Mouse (Mus musculus): ENCODE measurements around the gene Psmc6. TPM values are rescaled to one million over a fixed set of nuclear protein-coding genes. Genes with fewer than 3 reads are reported as not detected.

Psmc6 gene
- total and polyA plus RNA-seq, 3 experiments: 125 to 270 (median 208) TPM

- peak overlapping the region; percentile 100 for H3K27ac ChIP-seq (ENCODE audit: control insufficient read depth, low read depth, low read length)
- peaks cover 34% of the 10 kb centered on the region for H3K79me2 ChIP-seq (ENCODE audit: control insufficient read depth, insufficient read depth, low read length, poor library complexity)
- H3K9ac ChIP-seq (ENCODE audit: control insufficient read depth, low read depth, low read length, poor library complexity, severe bottlenecking): peak overlapping the region; percentile 79
- TF ChIP-seq ETS1 (IDR thresholded peaks at IDR 0.05; ENCODE audit: low read depth, low read length): peak; percentile 85
- no peak for TF ChIP-seq MEF2A (IDR thresholded peaks at IDR 0.05; ENCODE audit: extremely low read depth, insufficient replicate concordance, low read depth, low read length, poor library complexity, severe bottlenecking)
- TF ChIP-seq MXI1 (IDR thresholded peaks at IDR 0.05; ENCODE audit: low read depth, low read length): peak; percentile 28; the same call in 1 of the 2 replicates
- TF ChIP-seq USF2 (IDR thresholded peaks at IDR 0.05; ENCODE audit: borderline replicate concordance in 1 of 2, insufficient read depth in 1 of 2, low read depth in 1 of 2, low read length in 2 of 2): no peak
- TF ChIP-seq UBTF (IDR thresholded peaks at IDR 0.05; ENCODE audit: borderline replicate concordance, insufficient read depth, low read depth, low read length): no peak
- TF ChIP-seq JUND (IDR thresholded peaks at IDR 0.05; ENCODE audit: low read depth, low read length): no peak
- no peak for TF ChIP-seq POLR2AphosphoS5 (IDR thresholded peaks at IDR 0.05; ENCODE audit: borderline replicate concordance, low read depth, low read length)
- TF ChIP-seq SIN3A (IDR thresholded peaks at IDR 0.05; ENCODE audit: low read length): 0 out of 2 replicates have a peak, but pooled peaks have one; percentile 32
- TF ChIP-seq MYC (IDR thresholded peaks at IDR 0.05; ENCODE audit: low read depth, low read length): peak; percentile 10; the same call in 1 of the 2 replicates
- H3K36me3 ChIP-seq (ENCODE audit: control insufficient read depth in 1 of 2, insufficient read depth in 2 of 2, low read length in 2 of 2): peaks cover 0 to 53% of the 10 kb centered on the region in 2 experiments; a peak in 3 of 4 replicates
- peaks cover 26 to 28% of the 10 kb centered on the region in 2 experiments for H3K4me1 ChIP-seq (ENCODE audit: control insufficient read depth in 1 of 2, insufficient read depth in 2 of 2, low read length in 2 of 2)
- peak overlapping the region in 1 of 2 experiments; percentile 8; a peak in 1 of 4 replicates for H3K4me3 ChIP-seq (ENCODE audit: control insufficient read depth in 1 of 2, insufficient read depth in 1 of 2, low read depth in 2 of 2, low read length in 2 of 2)
- no peaks in the 10 kb centered on the region for H3K27me3 ChIP-seq (ENCODE audit: control insufficient read depth in 1 of 2, insufficient read depth in 2 of 2, low read length in 2 of 2)
- DNase-seq (ENCODE audit: low read depth, low spot score): peak; percentile 68
- no peaks in the 10 kb centered on the region for H3K9me3 ChIP-seq (replicated peaks; ENCODE audit: insufficient read depth, low read length)
These were observed 9.5 kb upstream of the Psmc6 start for GRCm38 (mm10) chr14:45320111-45320510.

DNA sequence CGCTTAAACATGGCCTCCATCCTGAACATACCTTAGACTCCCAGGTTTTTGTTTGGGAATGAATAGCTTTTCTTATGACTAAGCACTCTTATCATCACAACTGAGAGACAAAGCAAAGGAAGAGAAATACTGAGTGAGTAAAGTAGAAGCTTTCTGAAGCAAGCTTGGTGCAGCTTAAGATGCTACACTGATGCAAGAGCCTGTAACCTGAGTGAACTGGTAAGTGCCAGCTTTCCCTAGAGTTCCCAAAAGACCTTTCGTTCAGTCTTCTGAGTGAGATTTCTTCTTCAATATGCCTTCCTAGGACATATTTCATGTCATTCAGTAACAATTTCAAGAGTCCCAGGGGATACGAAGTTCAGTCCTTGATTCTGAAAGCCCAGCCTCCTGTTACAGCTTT is 8.5 kb upstream of the Psmc6 start:
- Histone ChIP-seq H3K4me1 (ENCODE audit: control insufficient read depth in 1 of 2, insufficient read depth in 2 of 2, low read length in 2 of 2) (peaks cover 29 to 32% of the 10 kb centered on the region in 2 experiments), H3K4me3 (ENCODE audit: control insufficient read depth in 1 of 2, insufficient read depth in 1 of 2, low read depth in 2 of 2, low read length in 2 of 2) (peak overlapping the region in 1 of 2 experiments; percentile 19; a peak in 2 of 4 replicates), H3K79me2 (ENCODE audit: control insufficient read depth, insufficient read depth, low read length, poor library complexity) (peaks cover 24% of the 10 kb centered on the region), H3K9ac (ENCODE audit: control insufficient read depth, low read depth, low read length, poor library complexity, severe bottlenecking) (peak overlapping the region; percentile 79), H3K36me3 (ENCODE audit: control insufficient read depth in 1 of 2, insufficient read depth in 2 of 2, low read length in 2 of 2) (peaks cover 0 to 52% of the 10 kb centered on the region in 2 experiments; a peak in 3 of 4 replicates), H3K27ac (ENCODE audit: control insufficient read depth, low read depth, low read length) (peak overlapping the region; percentile 100), H3K9me3 (replicated peaks; ENCODE audit: insufficient read depth, low read length) (no peaks in the 10 kb centered on the region), H3K27me3 (ENCODE audit: control insufficient read depth in 1 of 2, insufficient read depth in 2 of 2, low read length in 2 of 2) (no peaks in the 10 kb centered on the region)
- DNase-seq (ENCODE audit: low read depth, low spot score): peak; percentile 88
- 0 out of 2 replicates have a peak, but pooled peaks have one; percentile 10 for TF ChIP-seq MYC (IDR thresholded peaks at IDR 0.05; ENCODE audit: low read depth, low read length)
- peak; percentile 40 for TF ChIP-seq RCOR1 (IDR thresholded peaks at IDR 0.05; ENCODE audit: low read depth, low read length)
- no peak for TF ChIP-seq USF1 (IDR thresholded peaks at IDR 0.05; ENCODE audit: low read depth, low read length)
- no peak for TF ChIP-seq MEF2A (IDR thresholded peaks at IDR 0.05; ENCODE audit: extremely low read depth, insufficient replicate concordance, low read depth, low read length, poor library complexity, severe bottlenecking)
- no peak for TF ChIP-seq POLR2AphosphoS5 (IDR thresholded peaks at IDR 0.05; ENCODE audit: borderline replicate concordance, low read depth, low read length)
- TF ChIP-seq MAFK (IDR thresholded peaks at IDR 0.05; ENCODE audit: borderline replicate concordance, low read depth, low read length): peak; percentile 22; the same call in 1 of the 2 replicates
- no peak for TF ChIP-seq NRF1 (IDR thresholded peaks at IDR 0.05; ENCODE audit: insufficient read depth, low read depth, low read length, poor library complexity, severe bottlenecking)
- no peak for TF ChIP-seq ZKSCAN1 (IDR thresholded peaks at IDR 0.05; ENCODE audit: low read depth, low read length)
- TF ChIP-seq CHD1 (IDR thresholded peaks at IDR 0.05; ENCODE audit: low read depth, low read length): peak; percentile 94; the same call in 1 of the 2 replicates
- TF ChIP-seq KAT2A (conservative IDR thresholded peaks at IDR 0.05; ENCODE audit: low read depth, low read length): peak; percentile 56
- no peak for TF ChIP-seq POLR2A (IDR thresholded peaks at IDR 0.05; ENCODE audit: control insufficient read depth in 1 of 2, insufficient read depth in 1 of 2, low read depth in 1 of 2, low read length in 2 of 2, poor library complexity in 1 of 2)
- peak; percentile 76 for TF ChIP-seq ETS1 (IDR thresholded peaks at IDR 0.05; ENCODE audit: low read depth, low read length)
- no peak for TF ChIP-seq USF2 (IDR thresholded peaks at IDR 0.05; ENCODE audit: borderline replicate concordance in 1 of 2, insufficient read depth in 1 of 2, low read depth in 1 of 2, low read length in 2 of 2)
- TF ChIP-seq HCFC1 (IDR thresholded peaks at IDR 0.05; ENCODE audit: low read depth, low read length): no peak
- TF ChIP-seq SMC3 (IDR thresholded peaks at IDR 0.05; ENCODE audit: low read depth, low read length): no peak
- TF ChIP-seq GATA1 (IDR thresholded peaks at IDR 0.05; ENCODE audit: low read depth, low read length): no peak
- 0 out of 2 replicates have a peak, but pooled peaks have one; percentile 36 for TF ChIP-seq MAZ (IDR thresholded peaks at IDR 0.05; ENCODE audit: low read depth, low read length)
- TF ChIP-seq SIN3A (IDR thresholded peaks at IDR 0.05; ENCODE audit: low read length): no peak
- TF ChIP-seq TBP (IDR thresholded peaks at IDR 0.05; ENCODE audit: low read depth, low read length): no peak
- no peak for TF ChIP-seq CHD2 (IDR thresholded peaks at IDR 0.05; ENCODE audit: low read length)
- TF ChIP-seq JUND (IDR thresholded peaks at IDR 0.05; ENCODE audit: low read depth, low read length): no peak
- TF ChIP-seq ELF1 (IDR thresholded peaks at IDR 0.05; ENCODE audit: low read depth, low read length): 0 out of 2 replicates have a peak, but pooled peaks have one; percentile 23
- TF ChIP-seq NELFE (IDR thresholded peaks at IDR 0.05; ENCODE audit: low read depth, low read length): no peak; the same call in none of the 2 replicates
- TF ChIP-seq MXI1 (IDR thresholded peaks at IDR 0.05; ENCODE audit: low read depth, low read length): 0 out of 2 replicates have a peak, but pooled peaks have one; percentile 20
- no peak for TF ChIP-seq MAX (IDR thresholded peaks at IDR 0.05; ENCODE audit: low read length)
- TF ChIP-seq BHLHE40 (IDR thresholded peaks at IDR 0.05; ENCODE audit: borderline replicate concordance, low read depth, low read length): no peak
- no peak for TF ChIP-seq UBTF (IDR thresholded peaks at IDR 0.05; ENCODE audit: borderline replicate concordance, insufficient read depth, low read depth, low read length)
